Mouse (Mus musculus) forebrain, embryonic 11.5 days (tissue): ENCODE data around the gene Krt39. TPM values are rescaled to one million over a fixed set of nuclear protein-coding genes. Genes with fewer than 3 reads are reported as not detected.

Source experiments
- ATAC-seq: fragments of 200-750 bp; cut with Nextera tagmentation; replicated peaks from 2 replicates; pipeline ENCODE4 v1.8.0; 2017; ENCODE audit warnings: moderate TSS enrichment; ENCODE audit not compliant: low FRiP score
- DNase-seq: peaks from one replicate; pipeline ENCODE4 v3.0.0-alpha.2; 2017; ENCODE audit warnings: low spot score
- H3K27ac ChIP-seq: fragments of 300-500 bp; sonication (generic); 2 replicates; pipeline ENCODE4 v1.5.1; 2014; ENCODE audit warnings: low read depth, low read length
- H3K27me3 ChIP-seq: fragments of 300-500 bp; sonication (generic); 2 replicates; pipeline ENCODE4 v1.6.1; 2014; ENCODE audit warnings: mild to moderate bottlenecking, low read length, mixed read lengths; ENCODE audit not compliant: control insufficient read depth, insufficient read depth
- H3K36me3 ChIP-seq: fragments of 300-500 bp; sonication (generic); 2 replicates; pipeline ENCODE4 v1.6.1; 2014; ENCODE audit warnings: mild to moderate bottlenecking, low read length, moderate library complexity, mixed read lengths; ENCODE audit not compliant: control insufficient read depth, insufficient read depth
- H3K4me1 ChIP-seq: fragments of 300-500 bp; sonication (generic); replicated peaks from 2 replicates; pipeline ENCODE4 v1.6.1; 2014; ENCODE audit warnings: low read length, mixed read lengths; ENCODE audit not compliant: control insufficient read depth, insufficient read depth
- H3K4me2 ChIP-seq: fragments of 300-500 bp; sonication (generic); 2 replicates; pipeline ENCODE4 v1.6.1; 2014; ENCODE audit warnings: low read depth, mild to moderate bottlenecking, low read length, moderate library complexity, mixed read lengths; ENCODE audit not compliant: severe bottlenecking
- H3K4me3 ChIP-seq: fragments of 300-500 bp; sonication (generic); 2 replicates; pipeline ENCODE4 v1.5.1; 2014; ENCODE audit warnings: low read depth, low read length
- H3K9ac ChIP-seq: fragments of 300-500 bp; sonication (generic); 2 replicates; pipeline ENCODE4 v1.6.1; 2014; ENCODE audit warnings: low read length
- H3K9me3 ChIP-seq: fragments of 300-500 bp; sonication (generic); 2 replicates; pipeline ENCODE4 v1.6.1; 2016; ENCODE audit warnings: low read length, mixed read lengths; ENCODE audit not compliant: control insufficient read depth
- WGBS: fragments of 180-500 bp; shearing (Covaris S2); extraction: QIAGEN DNeasy Blood & Tissue Kit; methylation state at CpG from one replicate; pipeline ENCODE4 v1.1.7; 2014; 5-methylcytosine and 5-hydroxymethylcytosine counted together
- polyA plus RNA-seq: library from polyadenylated mRNA; unstranded; fragments of >200 nt; fragmentation: Nextera tagmentation; extraction: Ambion mirVana; gene quantifications from 2 replicates; pipeline ENCODE4 v1.2.1, GENCODE M21; 2014

The Krt39 gene
- polyA plus RNA-seq, 1 experiment from 2014 or later: not detected

DNA sequence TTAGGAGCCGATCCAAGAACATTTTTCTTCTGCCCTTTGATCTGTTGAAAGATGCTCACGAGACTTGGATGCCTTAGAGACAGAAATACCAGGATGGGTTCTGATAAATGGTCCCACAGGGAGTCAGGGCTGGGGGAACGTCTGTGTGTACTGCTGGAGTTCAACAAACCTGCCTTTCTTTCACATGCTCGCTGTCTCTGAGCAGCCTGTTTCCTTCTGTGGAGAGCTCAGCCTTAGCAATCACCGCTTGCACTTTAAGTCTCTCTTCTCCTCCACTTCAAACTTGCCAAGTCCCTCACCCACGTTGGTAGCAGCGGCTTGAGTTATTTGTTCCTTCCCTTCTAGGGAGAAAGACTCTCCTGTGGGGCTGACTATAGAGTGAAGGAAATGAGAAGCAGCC is 54.8 kb downstream of the Krt39 start:
- WGBS: 65% methylated on average over 7 of the region's 7 CpGs

DNA sequence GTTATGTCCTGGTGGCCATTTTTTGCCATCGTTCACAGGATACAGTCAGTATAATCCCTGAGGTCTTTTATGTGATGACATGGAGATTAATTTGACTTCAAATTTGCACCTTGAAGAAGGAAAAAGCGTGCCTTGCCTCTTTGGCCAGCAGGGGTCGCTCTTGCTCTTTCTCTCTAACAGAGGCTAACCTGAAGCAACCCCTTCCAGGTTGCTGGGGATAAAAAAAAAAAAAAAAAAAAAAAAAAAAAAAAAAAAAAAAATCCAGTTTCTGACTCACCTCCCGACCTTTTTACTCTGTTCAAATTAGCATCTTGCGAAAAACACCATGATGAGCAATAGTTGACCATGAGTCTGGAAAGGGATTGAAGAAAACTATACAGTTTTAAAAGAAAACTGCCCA is 56.3 kb downstream of the Krt39 start:
- Histone ChIP-seq H3K27ac (no peak overlapping the region), H3K4me1 (no peaks in the 10 kb centered on the region), H3K4me2 (no peak overlapping the region), H3K9me3 (no peaks in the 10 kb centered on the region), H3K27me3 (no peaks in the 10 kb centered on the region), H3K4me3 (no peak overlapping the region), H3K9ac (no peak overlapping the region), H3K36me3 (no peaks in the 10 kb centered on the region)
- 5% methylated on average over 5 of the region's 5 CpGs for WGBS
- no peak for ATAC-seq
- DNase-seq: peak; percentile 88

More for the DNA sequence above, 54.8 kb downstream of the Krt39 start:
- Histone ChIP-seq H3K4me2 (no peak overlapping the region), H3K9ac (no peak overlapping the region), H3K4me1 (no peaks in the 10 kb centered on the region), H3K27ac (no peak overlapping the region), H3K27me3 (no peaks in the 10 kb centered on the region), H3K4me3 (no peak overlapping the region), H3K9me3 (no peaks in the 10 kb centered on the region), H3K36me3 (no peaks in the 10 kb centered on the region)
- ATAC-seq (no peak), DNase-seq (no peak)

Other genes starting within 250 kb of the Krt39 start
- not detected in 2 replicates for gene Krt24, start 236.1 kb downstream of the Krt39 start, polyA plus RNA-seq
- not detected in 2 replicates for gene Krt25, start 198.4 kb downstream of the Krt39 start, polyA plus RNA-seq
- gene Krt26, start 183.4 kb downstream of the Krt39 start, polyA plus RNA-seq: not detected in 2 replicates
- gene Krt27, start 170.2 kb downstream of the Krt39 start, polyA plus RNA-seq: not detected in 2 replicates
- gene Krt28, start 146.4 kb downstream of the Krt39 start, polyA plus RNA-seq: 0.32 and 0.45 TPM in 2 replicates
- 26.8 and 28.3 TPM in 2 replicates for gene Krt10, start 132.0 kb downstream of the Krt39 start, polyA plus RNA-seq
- 0.09 TPM in 1 of 2 replicates, not detected in the other for gene Krt12, start 99.1 kb downstream of the Krt39 start, polyA plus RNA-seq
- gene Krt20, start 83.2 kb downstream of the Krt39 start, polyA plus RNA-seq: 0.51 and 0.59 TPM in 2 replicates
- not detected in 2 replicates for gene Krt23, start 28.2 kb downstream of the Krt39 start, polyA plus RNA-seq
- not detected in 2 replicates for gene Krt40, start 21.8 kb upstream of the Krt39 start, polyA plus RNA-seq
- not detected in 2 replicates for gene Krtap3-3, start 29.5 kb upstream of the Krt39 start, polyA plus RNA-seq
- gene Krtap3-2, start 35.5 kb upstream of the Krt39 start, polyA plus RNA-seq: not detected in 2 replicates
- gene Gm11939, start 38.1 kb upstream of the Krt39 start, polyA plus RNA-seq: not detected in 2 replicates
- not detected in 2 replicates for gene Krtap3-1, start 45.3 kb upstream of the Krt39 start, polyA plus RNA-seq
- gene Krtap1-5, start 59.7 kb upstream of the Krt39 start, polyA plus RNA-seq: not detected in 2 replicates
- not detected in 2 replicates for gene Krtap1-4, start 62.3 kb upstream of the Krt39 start, polyA plus RNA-seq
- gene Krtap1-3, start 70.0 kb upstream of the Krt39 start, polyA plus RNA-seq: not detected in 2 replicates
- not detected in 2 replicates for gene Krtap9-3, start 76.8 kb upstream of the Krt39 start, polyA plus RNA-seq
- gene Gm11938, start 82.0 kb upstream of the Krt39 start, polyA plus RNA-seq: not detected in 2 replicates
- not detected in 2 replicates for gene Gm11937, start 88.9 kb upstream of the Krt39 start, polyA plus RNA-seq
- gene Krtap2-4, start 93.5 kb upstream of the Krt39 start, polyA plus RNA-seq: not detected in 2 replicates
- gene Gm11562, start 99.1 kb upstream of the Krt39 start, polyA plus RNA-seq: not detected in 2 replicates
- gene Krtap4-1, start 106.9 kb upstream of the Krt39 start, polyA plus RNA-seq: not detected in 2 replicates
- gene Krtap4-2, start 113.7 kb upstream of the Krt39 start, polyA plus RNA-seq: not detected in 2 replicates
- gene Krtap4-7, start 122.8 kb upstream of the Krt39 start, polyA plus RNA-seq: not detected in 2 replicates
- gene Gm11555, start 128.9 kb upstream of the Krt39 start, polyA plus RNA-seq: not detected in 2 replicates
- not detected in 2 replicates for gene Gm11563, start 137.6 kb upstream of the Krt39 start, polyA plus RNA-seq
- gene Krtap4-6, start 144.6 kb upstream of the Krt39 start, polyA plus RNA-seq: not detected in 2 replicates
- gene Gm14190, start 169.4 kb upstream of the Krt39 start, polyA plus RNA-seq: not detected in 2 replicates
- gene Gm14180, start 213.0 kb upstream of the Krt39 start, polyA plus RNA-seq: not detected in 2 replicates